Mouse (Mus musculus) monocyte, adult 5-6 weeks (primary cell): ENCODE data around the gene Ap1b1. TPM values are rescaled to one million over a fixed set of nuclear protein-coding genes. Genes with fewer than 3 reads are reported as not detected.
A peak's percentile ranks its signal among the peaks of the same experiment; 100 is the strongest.

Experiments used
- ATAC-seq: fragments of 153-309, 156-312 bp; replicated peaks from 2 replicates; pipeline ENCODE4 v1.8.0; 2017; ENCODE audit warnings: mild to moderate bottlenecking; ENCODE audit not compliant: low TSS enrichment, insufficient number of reproducible peaks, severe bottlenecking, poor library complexity, low FRiP score
- total RNA-seq: library from RNA; stranded (forward); fragments of 200-1000, 200-491, 200-594 nt; gene quantifications from 3 replicates; pipeline ENCODE4 v1.2.3, GENCODE M21; 2017

The Ap1b1 gene
- 22.9 to 57.1 TPM (median 40.8 TPM) in 3 replicates for total RNA-seq

- peak; percentile 76 for ATAC-seq
These were observed at the start of gene Ap1b1 for GRCm38 (mm10) chr11:4986695-4987486. Ap1b1 (plus strand) TSS chr11:4986824.

GRCm38 (mm10) chr11:4946530-4946929, 40.1 kb upstream of the Ap1b1 start:
- ATAC-seq = no peak

GRCm38 (mm10) chr11:4946947-4947812, 39.4 kb upstream of the Ap1b1 start:
- no peak for ATAC-seq

- ATAC-seq = no peak
These were observed 38.8 kb upstream of the Ap1b1 start, which contains the start of gene Nefh for GRCm38 (mm10) chr11:4947813-4948174. Nefh (minus strand) TSS chr11:4948064.

GRCm38 (mm10) chr11:4948792-4949191, 37.8 kb upstream of the Ap1b1 start:
- no peak for ATAC-seq

GRCm38 (mm10) chr11:4949256-4950044, 37.2 kb upstream of the Ap1b1 start:
- ATAC-seq = no peak

GRCm38 (mm10) chr11:4953401-4953800, 33.2 kb upstream of the Ap1b1 start:
- ATAC-seq = no peak

- no peak for ATAC-seq
These were observed 32.7 kb upstream of the Ap1b1 start for GRCm38 (mm10) chr11:4953918-4954317.

- no peak for ATAC-seq
These were observed 23.4 kb upstream of the Ap1b1 start for GRCm38 (mm10) chr11:4963099-4963808.

GRCm38 (mm10) chr11:4966325-4966724, 20.3 kb upstream of the Ap1b1 start:
- no peak for ATAC-seq

GRCm38 (mm10) chr11:4966888-4967287, 19.7 kb upstream of the Ap1b1 start:
- ATAC-seq = no peak

- no peak for ATAC-seq
These were observed 19.1 kb upstream of the Ap1b1 start for GRCm38 (mm10) chr11:4967549-4967948.

GRCm38 (mm10) chr11:4968376-4968775, 18.2 kb upstream of the Ap1b1 start:
- no peak for ATAC-seq

- peak; percentile 91 for ATAC-seq
These were observed 13.4 kb upstream of the Ap1b1 start for GRCm38 (mm10) chr11:4972967-4973870.

- ATAC-seq = no peak
These were observed 12.8 kb upstream of the Ap1b1 start for GRCm38 (mm10) chr11:4973871-4974256.

- no peak for ATAC-seq
These were observed 12.1 kb upstream of the Ap1b1 start for GRCm38 (mm10) chr11:4974376-4975122.

- peak; percentile 55; the same call in 1 of the 2 replicates for ATAC-seq
These were observed 11.0 kb upstream of the Ap1b1 start for GRCm38 (mm10) chr11:4975623-4976022.
